ENCODE assay signal across 10 mouse cellular contexts in the genomic region with DNA sequence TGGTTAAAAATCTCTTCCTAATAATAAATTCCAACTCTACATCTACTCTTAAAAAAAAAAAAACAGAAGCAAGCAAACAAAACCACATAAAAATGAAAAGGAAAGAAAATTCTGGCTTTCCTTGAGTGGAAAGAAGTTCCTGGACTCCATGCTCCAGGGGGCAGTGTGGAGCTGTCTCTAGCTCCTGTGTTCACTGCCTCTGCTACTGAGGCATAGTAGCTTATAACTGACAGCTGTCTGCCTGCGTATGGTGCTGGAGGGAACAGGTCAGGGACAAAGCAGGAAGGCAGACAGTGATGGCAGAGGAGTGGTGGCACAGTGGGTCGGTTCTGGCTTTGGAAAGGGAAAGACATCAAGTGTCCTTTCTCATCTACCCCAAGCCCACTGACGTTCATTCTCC. TPM values are rescaled to one million over a fixed set of nuclear protein-coding genes. Genes with fewer than 3 reads are reported as not detected.
DNase-seq lines count a peak whose midpoint lies in the region; ATAC-seq lines count a peak whose summit lies in the region.
"Had no signal": no experiment of that assay in that cellular context is flagged by ENCODE, and none has a peak within 500 bp of the region (broad histone marks: within the 10 kb centered on the region; RNA-seq: fewer than 3 reads in every experiment).

No protein-coding gene starts in this region.

- H3K27me3 ChIP-seq in forebrain, embryonic 14.5 days (replicated peaks; ENCODE audit: control insufficient read depth, insufficient read depth, low read length), result no peaks in the 10 kb centered on the region
- no peaks in the 10 kb centered on the region for H3K27me3 ChIP-seq in midbrain, embryonic 11.5 days (ENCODE audit: control insufficient read depth, insufficient read depth, low read length)
- H3K27me3 ChIP-seq: liver, embryonic 15.5 days had no signal

- H3K4me3 ChIP-seq in forebrain, embryonic 14.5 days (ENCODE audit: low read depth, low read length), result no peak overlapping the region
- H3K4me3 ChIP-seq in midbrain, embryonic 11.5 days (ENCODE audit: low read depth, low read length), result no peak overlapping the region
- H3K4me3 ChIP-seq: erythroblast, embryonic 14.5 days; liver, embryonic 15.5 days had no signal

- ATAC-seq in forebrain, embryonic 14.5 days, result peak; percentile 74
- ATAC-seq in midbrain, embryonic 11.5 days (ENCODE audit: low FRiP score), result peak; percentile 62; the same call in 1 of the 2 replicates

- no peak overlapping the region for H3K27ac ChIP-seq in forebrain, embryonic 14.5 days (ENCODE audit: low read depth, low read length)
- H3K27ac ChIP-seq in midbrain, embryonic 11.5 days (ENCODE audit: low read depth, low read length), result no peak overlapping the region
- H3K27ac ChIP-seq: liver, embryonic 15.5 days had no signal

- H3K9ac ChIP-seq in forebrain, embryonic 14.5 days (ENCODE audit: low read length), result no peak overlapping the region
- no peak overlapping the region for H3K9ac ChIP-seq in midbrain, embryonic 11.5 days (ENCODE audit: low read length)
- H3K9ac ChIP-seq: liver, embryonic 15.5 days had no signal

- H3K36me3 ChIP-seq in forebrain, embryonic 14.5 days (ENCODE audit: control insufficient read depth, insufficient read depth, low read length), result peaks cover 6% of the 10 kb centered on the region; the same call in 1 of the 2 replicates
- H3K36me3 ChIP-seq in midbrain, embryonic 11.5 days (ENCODE audit: control insufficient read depth, insufficient read depth, low read length), result no peaks in the 10 kb centered on the region
- H3K36me3 ChIP-seq: liver, embryonic 15.5 days had no signal

- DNase-seq in adrenal gland, adult (ENCODE audit: inconsistent age in 2 of 2, low spot score in 1 of 2), result peak; percentile 49 to 85
- no peak for DNase-seq in adrenal gland, adult 8-10 months
- peak; percentile 67 to 70 for DNase-seq in right cerebral cortex, adult 2 months (ENCODE audit: low spot score in 2 of 2)
- no peak for DNase-seq in right cerebral cortex, postnatal 36 days (ENCODE audit: low spot score in 2 of 2)
- peak; percentile 73 for DNase-seq in forebrain, embryonic 14.5 days (ENCODE audit: low spot score)
- peak; percentile 59 to 91 for DNase-seq in kidney, postnatal 36 days
- DNase-seq in midbrain, embryonic 11.5 days (ENCODE audit: low spot score, missing footprints), result peak; percentile 89
- no peak for DNase-seq in spleen, postnatal 36 days (ENCODE audit: low spot score in 2 of 2)

- no peaks in the 10 kb centered on the region for H3K4me1 ChIP-seq in forebrain, embryonic 14.5 days (ENCODE audit: control insufficient read depth, insufficient read depth, low read length)
- no peaks in the 10 kb centered on the region for H3K4me1 ChIP-seq in midbrain, embryonic 11.5 days (ENCODE audit: control insufficient read depth, insufficient read depth, low read length)
- H3K4me1 ChIP-seq: liver, embryonic 15.5 days had no signal

- WGBS in forebrain, embryonic 14.5 days, result 38% methylated on average over 3 of the region's 3 CpGs
- 40% methylated on average over 3 of the region's 3 CpGs for WGBS in midbrain, embryonic 11.5 days

- H3K9me3 ChIP-seq in forebrain, embryonic 14.5 days (replicated peaks; ENCODE audit: control insufficient read depth, low read length), result no peaks in the 10 kb centered on the region
- H3K9me3 ChIP-seq in midbrain, embryonic 11.5 days (ENCODE audit: control insufficient read depth, low read length), result no peaks in the 10 kb centered on the region
- H3K9me3 ChIP-seq: liver, embryonic 15.5 days had no signal

- no peak overlapping the region for H3K4me2 ChIP-seq in forebrain, embryonic 14.5 days (ENCODE audit: low read length)
- H3K4me2 ChIP-seq in midbrain, embryonic 11.5 days, result no peak overlapping the region
- H3K4me2 ChIP-seq: liver, embryonic 15.5 days had no signal

RNA-seq across cellular contexts. Expression of gene Pxdn, which starts 10.5 kb away (rescaled TPM):
- 10 to 100 TPM; 41.0 to 51.5 (median 44.3) TPM for total RNA-seq in adrenal gland, adult 8-10 months (2022)
- 31.2 and 41.4 TPM in 2 replicates for polyA plus RNA-seq in forebrain, embryonic 14.5 days (2014; fragmentation: Nextera tagmentation; extraction: Ambion mirVana)
- polyA plus RNA-seq in midbrain, embryonic 11.5 days (2014; fragmentation: Nextera tagmentation; extraction: Ambion mirVana), result 67.3 and 69.4 TPM in 2 replicates
- polyA plus RNA-seq: erythroblast, embryonic 14.5 days had no signal

Comparison
In these comparisons a context has a peak if more than half of its experiments do, and no peak if none do; other contexts are left out.
1. DNase-seq: peak in adrenal gland, adult (2 of 2), right cerebral cortex, adult 2 months (2 of 2), forebrain, embryonic 14.5 days (single experiment), kidney, postnatal 36 days (2 of 2) and midbrain, embryonic 11.5 days (single experiment); none in adrenal gland, adult 8-10 months (single experiment), right cerebral cortex, postnatal 36 days (0 of 2) and spleen, postnatal 36 days (0 of 2).